Mouse (Mus musculus) heart, adult 11 months (tissue): ENCODE data around the gene Rem1.
A peak's percentile ranks its signal among the peaks of the same experiment; 100 is the strongest.
"Not testable (repeated sequence)": the region's sequence is repeated elsewhere in the genome, so short reads cannot be mapped to it uniquely, and the experiment has no call there.

ENCODE experiments used
- DNase-seq: peaks from one replicate; pipeline ENCODE4 v3.0.0; 2022

The Rem1 gene

GRCm38 (mm10) chr2:152629904-152630303 lies 3.2 kb downstream of the Rem1 start:
- DNase-seq = no peak

GRCm38 (mm10) chr2:152633334-152633733 lies 6.6 kb downstream of the Rem1 start:
- DNase-seq = no peak

GRCm38 (mm10) chr2:152634311-152634710 lies 7.6 kb downstream of the Rem1 start:
- no peak for DNase-seq

- DNase-seq = peak; percentile 99
Measured at GRCm38 (mm10) chr2:152636246-152637005, 9.7 kb downstream of the Rem1 start.

GRCm38 (mm10) chr2:152637006-152637322 lies 10.2 kb downstream of the Rem1 start:
- no peak for DNase-seq

GRCm38 (mm10) chr2:152637381-152637780 lies 10.6 kb downstream of the Rem1 start:
- peak; percentile 91 for DNase-seq

GRCm38 (mm10) chr2:152638865-152639264 lies 12.1 kb downstream of the Rem1 start:
- DNase-seq = peak; percentile 91

GRCm38 (mm10) chr2:152639406-152640113 lies 12.8 kb downstream of the Rem1 start:
- peak; percentile 99 for DNase-seq

- DNase-seq = peak; percentile 98
Measured at GRCm38 (mm10) chr2:152652901-152653620, 26.3 kb downstream of the Rem1 start.

GRCm38 (mm10) chr2:152653874-152654715 lies 27.3 kb downstream of the Rem1 start:
- DNase-seq = peak; percentile 98

- peak; percentile 90 for DNase-seq
Measured at GRCm38 (mm10) chr2:152657398-152657797, 30.6 kb downstream of the Rem1 start.

GRCm38 (mm10) chr2:152661163-152661562 lies 34.4 kb downstream of the Rem1 start:
- DNase-seq = no peak

- not testable (repeated sequence) for DNase-seq
Measured at GRCm38 (mm10) chr2:152666191-152666590, 39.4 kb downstream of the Rem1 start.

- peak; percentile 100 for DNase-seq
Measured at GRCm38 (mm10) chr2:152669256-152669638, 42.5 kb downstream of the Rem1 start, which contains the start of gene H13. TSS of gene H13 (plus strand) at chr2:152669461.

GRCm38 (mm10) chr2:152669639-152670484 lies 43.1 kb downstream of the Rem1 start:
- peak; percentile 95 for DNase-seq

GRCm38 (mm10) chr2:152670983-152671641 lies 44.4 kb downstream of the Rem1 start:
- peak; percentile 91 for DNase-seq

- peak; percentile 90 for DNase-seq
Measured at GRCm38 (mm10) chr2:152671642-152671999, 44.9 kb downstream of the Rem1 start.

- DNase-seq = peak; percentile 93
Measured at GRCm38 (mm10) chr2:152672166-152672565, 45.4 kb downstream of the Rem1 start.

GRCm38 (mm10) chr2:152674148-152674547 lies 47.4 kb downstream of the Rem1 start:
- peak; percentile 91 for DNase-seq

GRCm38 (mm10) chr2:152675252-152675791 lies 48.6 kb downstream of the Rem1 start:
- no peak for DNase-seq

GRCm38 (mm10) chr2:152678302-152678701 lies 51.6 kb downstream of the Rem1 start:
- DNase-seq = no peak
